Mouse (Mus musculus): Measurements from ENCODE around the gene Rgs3.

The Rgs3 gene

DNA sequence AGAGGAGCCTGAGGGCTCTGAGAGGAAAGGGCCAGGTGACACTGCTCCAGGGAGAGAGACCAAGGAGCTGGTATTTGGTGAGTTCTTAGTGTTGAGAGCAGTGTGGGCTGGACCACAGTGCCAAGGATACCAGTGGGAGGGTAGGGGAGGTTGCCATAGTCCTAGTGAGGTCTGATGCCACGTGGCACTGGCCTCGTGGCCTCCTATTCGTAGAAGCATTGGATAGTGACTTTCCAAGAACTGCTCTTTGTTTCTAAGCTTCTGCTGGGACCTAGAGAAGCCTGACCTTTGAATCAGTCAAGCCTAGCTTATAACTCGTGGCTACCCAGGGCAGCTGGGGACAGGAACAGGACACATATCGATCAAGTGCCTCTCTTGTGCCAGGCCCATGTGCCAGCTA is 164.1 kb downstream of the Rgs3 start:
- no peak for DNase-seq (ENCODE audit: low spot score in 2 of 2)

GRCm38 (mm10) chr4:62726282-62726937 is 166.8 kb downstream of the Rgs3 start:
- DNase-seq (ENCODE audit: low spot score in 2 of 2): no peak

DNA sequence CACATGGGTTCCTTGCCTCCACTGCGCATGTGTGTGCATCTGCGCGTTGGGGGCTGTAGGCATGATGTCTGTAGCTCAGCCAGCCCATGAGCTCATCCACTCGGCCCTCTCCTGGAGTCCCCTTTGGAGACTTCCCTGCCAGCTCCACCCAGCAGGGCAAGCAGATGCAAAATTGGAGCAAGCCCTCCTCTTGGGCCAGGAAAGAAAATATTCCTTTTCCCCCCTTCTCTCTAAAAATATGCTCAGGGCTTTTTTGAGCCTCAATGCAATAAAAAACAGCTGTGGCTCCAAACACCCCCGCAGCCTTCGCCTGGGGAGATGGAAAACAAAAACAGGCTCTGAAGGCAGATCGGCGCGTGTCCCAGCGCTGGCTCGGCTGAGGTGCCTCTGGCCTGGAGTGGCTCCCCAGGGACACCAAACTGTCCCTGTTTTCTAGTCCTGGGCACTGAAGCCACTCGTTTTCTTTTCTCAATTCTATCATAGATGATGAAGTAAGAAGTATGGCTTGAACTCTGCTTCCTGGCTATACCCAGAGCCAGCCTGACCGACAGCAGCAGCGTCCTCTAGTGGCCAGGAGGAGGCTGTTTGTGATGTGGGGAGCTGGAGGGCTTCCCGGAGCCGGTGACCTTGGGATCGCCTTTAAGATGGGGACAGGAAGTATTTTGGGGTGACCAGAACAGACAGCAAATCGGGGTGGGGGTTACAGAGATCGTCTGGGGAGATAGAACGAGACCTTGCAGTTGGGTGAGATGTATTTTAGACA is 168.1 kb downstream of the Rgs3 start:
- no peak for DNase-seq (ENCODE audit: low spot score in 2 of 2)

- no peak for DNase-seq (ENCODE audit: low spot score in 2 of 2)
These were observed 168.8 kb downstream of the Rgs3 start for GRCm38 (mm10) chr4:62728471-62728870.

GRCm38 (mm10) chr4:62729191-62729590 is 169.5 kb downstream of the Rgs3 start:
- DNase-seq (ENCODE audit: low spot score in 2 of 2): no peak

- no peak for DNase-seq (ENCODE audit: low spot score in 2 of 2)
These were observed 170.3 kb downstream of the Rgs3 start for GRCm38 (mm10) chr4:62729941-62730340.

DNA sequence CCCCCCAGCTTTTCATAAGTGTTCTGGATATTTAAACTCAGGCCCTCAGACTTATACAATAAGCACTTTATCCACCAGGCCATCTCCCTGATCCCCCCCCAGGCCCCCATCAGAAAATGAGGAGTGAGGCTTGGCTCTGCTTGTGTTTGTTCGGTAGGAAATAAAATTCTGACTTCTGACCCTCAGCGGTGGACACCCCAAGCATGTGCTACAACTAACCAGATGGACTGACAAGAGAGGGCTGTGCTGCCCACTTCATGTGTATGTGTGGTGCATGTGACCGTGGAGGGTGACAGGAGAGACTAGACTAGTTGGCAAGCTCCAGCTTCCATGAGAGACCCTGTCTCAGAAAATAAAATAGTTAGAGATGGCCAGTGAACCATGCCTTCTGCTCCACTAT is 171.2 kb downstream of the Rgs3 start:
- no peak for DNase-seq (ENCODE audit: low spot score in 2 of 2)

DNA sequence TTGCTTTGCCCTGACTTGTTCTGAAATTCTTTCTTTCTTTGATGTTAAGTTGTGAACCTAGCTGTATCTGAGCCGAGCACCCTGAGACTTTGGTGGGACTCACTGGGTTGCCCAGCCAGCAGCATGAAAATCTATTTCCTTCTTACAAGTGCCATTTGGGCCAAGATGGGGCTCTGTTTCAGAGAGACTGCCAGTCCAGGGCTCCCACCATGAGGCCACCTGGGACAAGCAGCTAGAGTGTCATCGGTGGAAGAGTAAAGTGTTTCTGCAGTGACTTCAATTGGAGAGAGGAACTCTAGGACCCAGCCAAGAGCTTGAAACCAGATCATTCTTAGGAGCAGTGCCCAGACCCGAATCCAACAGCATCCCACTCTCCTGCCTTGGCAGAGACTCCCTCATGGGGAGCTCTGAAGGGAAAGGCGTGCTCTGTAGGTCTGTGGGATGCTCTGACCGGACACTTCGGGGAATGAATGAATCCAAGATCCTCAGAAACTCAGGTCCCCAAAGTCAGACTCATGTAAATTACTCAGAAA is 171.9 kb downstream of the Rgs3 start:
- no peak for DNase-seq (ENCODE audit: low spot score in 2 of 2)

DNA sequence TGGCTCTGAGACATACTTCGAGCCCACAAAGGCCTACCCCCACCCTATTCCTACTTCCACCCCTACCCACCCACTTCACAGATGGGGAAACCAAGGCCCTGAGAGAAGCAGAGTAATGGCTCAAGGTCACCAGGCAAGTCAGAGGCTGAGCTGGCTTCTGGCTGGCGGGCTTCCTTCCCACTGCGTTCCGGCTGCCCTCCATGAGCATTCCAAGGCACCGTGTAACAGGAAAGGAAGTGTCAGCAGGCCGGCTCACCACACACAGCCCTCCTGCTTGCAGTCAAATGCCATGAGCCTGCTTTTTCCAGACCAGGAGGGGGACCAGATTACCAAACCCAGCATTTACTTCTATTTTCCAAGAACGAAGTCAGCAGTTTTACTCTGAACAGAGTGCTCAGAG is 172.4 kb downstream of the Rgs3 start:
- no peak for DNase-seq (ENCODE audit: low spot score in 2 of 2)

GRCm38 (mm10) chr4:62732840-62733239 is 173.2 kb downstream of the Rgs3 start:
- DNase-seq (ENCODE audit: low spot score in 2 of 2): no peak

GRCm38 (mm10) chr4:62733938-62734337 is 174.3 kb downstream of the Rgs3 start:
- DNase-seq (ENCODE audit: low spot score in 2 of 2): no peak

DNA sequence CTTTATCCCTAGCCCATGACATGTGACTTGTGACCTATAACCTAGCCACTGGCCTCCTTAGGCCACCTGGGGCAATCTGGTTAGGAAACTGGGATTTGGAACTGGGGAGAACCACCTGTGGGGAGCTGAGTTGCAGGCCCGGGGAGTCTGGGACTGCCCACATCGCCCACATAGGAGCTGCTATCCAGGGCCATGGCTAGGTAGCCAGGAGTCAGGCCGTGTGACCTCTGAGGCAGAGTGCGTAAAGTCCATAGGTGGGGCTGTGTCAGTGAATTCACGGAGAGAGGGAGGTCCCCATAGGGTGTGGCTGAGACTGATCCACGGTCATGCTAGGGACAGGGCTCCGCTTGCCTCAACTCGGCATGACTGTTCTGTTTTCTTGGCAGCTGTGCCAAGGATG is 175.6 kb downstream of the Rgs3 start:
- no peak for DNase-seq (ENCODE audit: low spot score in 2 of 2)

GRCm38 (mm10) chr4:62735878-62736277 is 176.2 kb downstream of the Rgs3 start:
- no peak for DNase-seq (ENCODE audit: low spot score in 2 of 2)

DNA sequence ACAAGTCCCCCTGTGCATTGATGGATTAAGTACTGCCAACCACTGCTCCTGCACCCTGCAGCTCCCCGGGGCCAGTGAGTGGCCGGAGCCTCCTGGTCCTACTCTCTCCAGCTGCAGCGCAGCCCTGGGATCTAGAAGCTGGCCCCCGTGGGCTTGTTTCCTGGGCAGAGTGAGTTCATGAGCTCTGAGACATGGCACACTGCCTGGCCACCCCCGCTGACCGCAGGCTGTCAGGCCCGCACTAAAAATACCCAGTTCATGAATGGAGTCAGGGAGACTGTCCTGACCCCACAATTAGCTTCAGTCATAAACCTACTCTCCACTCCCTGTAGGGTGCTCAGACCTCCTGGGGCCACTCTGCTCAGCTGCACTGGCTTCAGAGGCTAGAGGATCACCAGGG is 176.8 kb downstream of the Rgs3 start:
- DNase-seq (ENCODE audit: low spot score in 2 of 2): no peak

GRCm38 (mm10) chr4:62736904-62737303 is 177.3 kb downstream of the Rgs3 start:
- DNase-seq (ENCODE audit: low spot score in 2 of 2): no peak

GRCm38 (mm10) chr4:62737983-62738695 is 178.5 kb downstream of the Rgs3 start:
- no peak for DNase-seq (ENCODE audit: low spot score in 2 of 2)

DNA sequence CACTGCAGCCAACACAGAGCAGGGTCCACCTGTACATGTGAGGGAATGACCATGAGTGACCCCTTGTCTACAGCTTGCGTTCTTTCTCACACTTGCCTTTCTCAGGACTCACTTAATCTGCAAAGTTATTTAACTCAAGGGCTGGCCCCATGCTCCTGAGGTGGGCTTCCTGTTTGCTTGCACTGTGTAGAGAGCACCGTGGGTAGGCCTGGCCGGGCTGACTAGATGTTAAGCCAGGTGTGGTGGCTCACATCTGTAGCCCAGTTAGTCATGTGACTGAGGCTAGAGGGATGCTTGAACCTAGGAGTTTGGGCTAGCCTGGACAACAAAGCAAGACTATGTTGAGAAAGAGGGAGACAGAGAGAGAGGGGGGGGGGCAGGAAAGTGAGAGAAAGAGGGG is 179.3 kb downstream of the Rgs3 start:
- no peak for DNase-seq (ENCODE audit: low spot score in 2 of 2)

GRCm38 (mm10) chr4:62739591-62739990 is 179.9 kb downstream of the Rgs3 start:
- no peak for DNase-seq (ENCODE audit: low spot score in 2 of 2)

DNA sequence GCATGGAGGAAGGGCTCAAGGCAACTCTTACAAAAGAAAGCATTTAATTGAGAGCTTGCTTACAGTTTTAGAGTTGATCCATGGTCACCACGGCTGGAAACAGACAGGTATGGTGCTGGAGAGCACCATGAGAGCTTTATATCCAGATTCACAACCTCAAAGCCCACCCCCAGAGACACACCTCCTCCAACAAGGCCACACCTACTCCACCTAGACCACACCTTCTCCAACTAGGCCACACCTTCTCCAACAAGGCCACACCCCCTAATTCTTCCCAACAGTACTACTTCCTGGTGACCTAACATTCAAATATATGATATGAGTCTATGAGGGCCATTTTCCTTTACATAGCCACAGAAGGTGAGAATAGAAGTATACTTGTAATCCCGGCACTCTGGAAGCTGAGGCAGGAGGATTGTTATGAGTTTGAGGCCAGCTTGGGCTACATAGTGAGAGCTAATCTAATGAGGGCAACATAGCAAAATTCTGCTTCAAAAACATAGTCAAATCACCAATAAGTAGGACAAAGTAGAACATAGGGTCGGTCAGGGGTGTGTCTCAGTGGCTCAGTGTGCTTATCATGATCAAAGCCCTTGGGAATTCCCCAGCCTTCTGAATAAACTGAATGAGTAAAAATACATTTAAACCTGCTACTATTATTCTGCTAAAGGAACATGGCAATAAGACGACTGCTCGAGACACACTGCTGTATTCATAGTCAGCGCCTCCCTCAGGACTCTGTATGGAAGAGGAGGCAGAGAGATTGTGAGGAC is 180.8 kb downstream of the Rgs3 start:
- no peak for DNase-seq (ENCODE audit: low spot score in 2 of 2)

DNA sequence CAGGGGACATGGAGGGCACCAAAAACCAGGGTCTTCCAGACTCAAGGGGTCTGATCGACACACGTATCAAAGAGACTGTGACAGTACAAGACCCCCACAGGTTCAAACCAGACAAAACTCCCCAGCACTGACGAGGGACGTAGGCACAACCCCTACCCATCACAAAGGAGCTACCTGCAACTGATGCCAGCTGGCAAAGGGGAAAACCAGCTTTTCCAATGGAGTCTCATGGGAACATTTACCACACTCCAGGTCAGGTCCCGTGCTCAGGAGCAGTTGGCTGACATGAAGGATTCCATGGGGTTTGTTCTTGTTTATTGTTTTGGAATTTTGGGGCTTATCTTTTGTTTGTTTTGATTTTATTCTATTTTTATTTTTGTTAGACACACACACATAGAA is 181.4 kb downstream of the Rgs3 start:
- DNase-seq (ENCODE audit: low spot score in 2 of 2): no peak

DNA sequence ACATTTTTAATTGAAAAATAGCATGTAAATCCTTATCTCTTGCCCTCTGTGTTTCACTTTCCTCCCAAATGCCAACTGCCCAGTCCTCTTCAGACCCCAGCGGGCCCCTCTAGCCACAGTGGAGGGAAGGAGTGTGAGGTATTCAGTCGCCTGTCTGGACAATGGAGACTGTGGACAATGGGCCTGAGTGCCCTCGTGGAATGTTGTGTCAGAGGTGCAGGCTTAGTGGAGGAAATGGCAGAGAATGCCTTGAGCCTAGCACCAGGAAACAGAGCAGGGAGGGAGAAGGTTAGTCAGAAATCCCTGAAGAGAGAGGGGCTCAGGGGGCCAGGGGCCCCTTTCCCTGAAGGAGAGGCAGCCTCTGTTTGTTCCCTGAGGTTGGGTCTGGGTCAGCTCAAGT is 182.0 kb downstream of the Rgs3 start:
- no peak for DNase-seq (ENCODE audit: low spot score in 2 of 2)

Measured in frontal cortex, postnatal 14 days (tissue).